Mouse (Mus musculus): ENCODE measurements around the gene Dr1.

GRCm38 (mm10) chr5:108312224-108313064 lies 43.7 kb downstream of the Dr1 start, which contains the start of gene Pigg:
- no peak for TF ChIP-seq EP300 (IDR thresholded peaks at IDR 0.05)
- TF ChIP-seq CTCF (IDR thresholded peaks at IDR 0.05) = peak; percentile 35

All from lung, postnatal 0 days (tissue).